Mouse (Mus musculus) E14TG2a.4 (cell line): ENCODE measurements at regions not wholly inside any gene's neighbourhood (a gene's known extent, or its start where the extent isn't known, plus 50 kb on each side); places are given as distances from the start of the nearest gene placed in this dataset.
"Not testable (repeated sequence)": the region's sequence is repeated elsewhere in the genome, so short reads cannot be mapped to it uniquely, and the experiment has no call there.

ENCODE experiments used
- H3K27me3 ChIP-seq: 2 replicates; pipeline ENCODE4 v1.6.1; 2014; ENCODE audit warnings: low read length, control low read depth; ENCODE audit not compliant: insufficient read depth
- H3K36me3 ChIP-seq: 2 replicates; pipeline ENCODE4 v1.6.1; 2014; ENCODE audit warnings: low read length, control low read depth; ENCODE audit not compliant: insufficient read depth
- H3K4me1 ChIP-seq: replicated peaks from 2 replicates; pipeline ENCODE4 v1.6.1; 2014; ENCODE audit warnings: low read depth, low read length, control low read depth
- H3K4me3 ChIP-seq: replicated peaks from 2 replicates; pipeline ENCODE4 v1.5.1; 2014; ENCODE audit warnings: mild to moderate bottlenecking, low read length
- H3K9me3 ChIP-seq: 2 replicates; pipeline ENCODE4 v1.6.1; 2014; ENCODE audit warnings: low read length, control low read depth
- CTCF ChIP-seq: conservative IDR thresholded peaks from 2 replicates; pipeline ENCODE4 v1.5.1; 2014; ENCODE audit warnings: low read length
- NANOG ChIP-seq: IDR thresholded peaks from 2 replicates; pipeline ENCODE4 v1.6.1; 2014; ENCODE audit warnings: borderline replicate concordance, low read length, mixed read lengths
- POU5F1 ChIP-seq: IDR thresholded peaks from 2 replicates; pipeline ENCODE4 v1.6.1; 2014; ENCODE audit warnings: low read length, borderline replicate concordance

GRCm38 (mm10) chr6:102780830-102781229 is 207.9 kb upstream of the Cntn3 start:
- no peaks in the 10 kb centered on the region for H3K9me3 ChIP-seq
- no peak overlapping the region for H3K4me3 ChIP-seq
- H3K36me3 ChIP-seq = no peaks in the 10 kb centered on the region
- H3K27me3 ChIP-seq = no peaks in the 10 kb centered on the region
- TF ChIP-seq CTCF = no peak
- TF ChIP-seq NANOG = no peak
- no peak for TF ChIP-seq POU5F1
- no peaks in the 10 kb centered on the region for H3K4me1 ChIP-seq

DNA sequence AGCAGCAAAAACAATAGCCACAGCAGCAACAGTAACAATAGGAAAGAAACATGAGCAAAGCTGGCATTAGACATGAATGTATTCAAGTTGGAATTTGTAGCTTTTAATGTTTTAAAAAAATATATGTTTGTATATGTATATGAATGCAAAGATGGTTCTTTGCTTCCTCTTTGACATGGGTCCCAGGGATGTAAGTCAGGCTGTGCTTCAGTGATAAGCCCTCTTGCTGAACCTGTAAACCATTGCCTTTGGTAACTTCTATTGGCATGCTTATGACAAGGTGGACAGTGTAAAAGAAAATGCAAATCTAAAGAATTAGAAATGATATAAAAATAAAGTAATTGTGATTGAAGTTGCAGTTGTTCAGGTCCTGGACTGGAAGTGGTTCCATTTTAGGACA is 201.7 kb upstream of the Cntn3 start:
- Histone ChIP-seq H3K36me3 (no peaks in the 10 kb centered on the region), H3K4me3 (no peak overlapping the region), H3K9me3 (no peaks in the 10 kb centered on the region; the same call in 1 of the 2 replicates), H3K4me1 (no peaks in the 10 kb centered on the region), H3K27me3 (no peaks in the 10 kb centered on the region)
- no peak for TF ChIP-seq CTCF
- no peak for TF ChIP-seq POU5F1
- no peak for TF ChIP-seq NANOG

DNA sequence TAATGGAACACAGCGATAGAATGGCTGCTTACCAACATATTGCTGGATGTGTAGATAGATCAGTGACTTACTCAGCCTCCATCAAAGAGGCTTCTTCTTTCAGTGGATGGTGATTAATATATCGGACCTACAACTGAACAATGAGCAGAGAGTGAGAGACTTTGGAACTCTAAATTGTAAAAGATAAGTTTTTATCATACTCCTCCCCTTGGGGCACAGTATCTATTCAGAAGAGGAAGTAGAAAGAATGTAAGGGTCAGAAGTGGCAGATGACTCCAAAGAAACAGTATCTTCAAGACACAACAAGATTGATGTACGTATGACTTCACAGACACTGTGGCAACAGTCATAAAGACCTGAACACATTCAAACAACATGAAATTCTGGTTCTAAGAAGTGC is 189.5 kb upstream of the Cntn3 start:
- no peak for TF ChIP-seq POU5F1
- no peak for TF ChIP-seq CTCF
- TF ChIP-seq NANOG = no peak
- H3K9me3 ChIP-seq = no peaks in the 10 kb centered on the region
- no peaks in the 10 kb centered on the region for H3K4me1 ChIP-seq
- H3K4me3 ChIP-seq = no peak overlapping the region
- H3K27me3 ChIP-seq = no peaks in the 10 kb centered on the region
- H3K36me3 ChIP-seq = no peaks in the 10 kb centered on the region

DNA sequence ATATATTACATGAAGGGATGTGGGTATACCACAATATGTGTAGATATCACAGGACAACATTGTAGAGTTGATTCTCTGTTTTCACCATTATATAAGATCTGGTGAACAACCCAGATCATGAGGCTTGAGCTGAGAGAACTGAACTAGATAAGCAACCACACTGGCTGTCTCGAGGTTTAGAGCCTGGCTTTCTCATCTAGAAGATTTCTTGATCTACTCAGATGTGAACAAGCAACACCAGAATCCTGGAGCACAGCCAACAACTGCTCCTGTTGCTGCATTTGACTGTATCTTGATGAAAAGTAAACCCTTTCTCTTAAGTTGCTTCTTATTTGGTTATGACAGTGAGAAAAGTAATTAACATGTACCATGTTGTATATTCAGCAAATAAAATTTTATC is 182.1 kb upstream of the Cntn3 start:
- Histone ChIP-seq H3K27me3 (no peaks in the 10 kb centered on the region), H3K36me3 (peaks cover 4% of the 10 kb centered on the region; the same call in 1 of the 2 replicates), H3K9me3 (peaks cover 18% of the 10 kb centered on the region), H3K4me3 (no peak overlapping the region), H3K4me1 (peaks cover 6% of the 10 kb centered on the region)
- TF ChIP-seq NANOG = no peak
- no peak for TF ChIP-seq CTCF
- TF ChIP-seq POU5F1 = no peak

GRCm38 (mm10) chr6:102750161-102750560 is 177.3 kb upstream of the Cntn3 start:
- Histone ChIP-seq H3K36me3 (peaks cover 30% of the 10 kb centered on the region), H3K4me1 (peaks cover 13% of the 10 kb centered on the region), H3K9me3 (peaks cover 64% of the 10 kb centered on the region)
- H3K27me3 ChIP-seq, H3K4me3 ChIP-seq: not testable (repeated sequence)

DNA sequence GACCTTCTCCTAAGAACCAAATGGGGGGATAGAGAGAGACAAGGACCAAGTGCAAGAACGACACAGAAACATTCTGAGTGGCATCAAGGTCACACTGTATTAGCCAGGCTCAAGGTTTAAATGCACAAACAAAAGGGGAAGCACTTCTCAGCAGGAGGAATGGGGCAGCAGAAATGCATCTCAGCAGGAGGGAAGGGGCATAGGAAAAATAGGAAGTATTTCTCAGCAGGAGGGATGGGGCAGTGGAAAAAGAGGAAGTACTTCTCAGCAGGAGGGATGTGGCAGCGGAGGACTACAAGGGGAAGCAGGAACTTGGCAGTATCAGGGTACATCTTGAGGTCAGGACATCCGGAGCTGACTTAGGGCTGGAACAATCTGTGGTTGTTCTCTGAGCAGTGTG is 173.5 kb upstream of the Cntn3 start:
- H3K9me3 ChIP-seq = peaks cover 60% of the 10 kb centered on the region
- H3K27me3 ChIP-seq, H3K4me1 ChIP-seq, H3K4me3 ChIP-seq: not testable (repeated sequence)
- TF ChIP-seq NANOG = peak; percentile 73; the same call in 1 of the 2 replicates
- H3K36me3 ChIP-seq = peaks cover 30% of the 10 kb centered on the region

DNA sequence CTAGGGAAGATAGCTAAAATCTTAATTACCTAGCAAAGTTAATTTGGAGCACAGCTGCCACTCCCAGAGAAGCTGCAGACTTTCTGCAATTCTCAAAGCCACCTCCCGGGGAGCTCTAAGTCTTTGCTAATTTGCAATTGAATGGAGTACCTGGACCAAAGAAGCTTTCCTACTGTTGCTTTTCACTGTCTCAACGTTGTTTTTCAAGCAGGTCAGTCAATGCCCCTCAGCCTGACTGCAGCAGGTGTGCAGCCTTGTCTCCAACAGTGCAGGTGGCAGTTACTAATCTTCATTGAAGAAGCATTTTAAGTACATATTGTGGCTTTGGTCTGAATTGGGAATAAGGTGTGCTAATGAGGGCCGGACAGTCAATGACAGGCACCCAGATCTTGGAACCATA is 164.3 kb upstream of the Cntn3 start:
- Histone ChIP-seq H3K4me1 (peaks cover 46% of the 10 kb centered on the region), H3K9me3 (peaks cover 17% of the 10 kb centered on the region)
- TF ChIP-seq NANOG (peak; percentile 51; the same call in 1 of the 2 replicates), POU5F1 (peak; percentile 78; the same call in 1 of the 2 replicates), CTCF (peak; percentile 28)
- H3K36me3 ChIP-seq, H3K27me3 ChIP-seq, H3K4me3 ChIP-seq: not testable (repeated sequence)

GRCm38 (mm10) chr6:102733751-102734150 is 160.8 kb upstream of the Cntn3 start:
- Histone ChIP-seq H3K27me3 (no peaks in the 10 kb centered on the region), H3K9me3 (peaks cover 17% of the 10 kb centered on the region), H3K36me3 (0 out of 2 replicates have a peak, but pooled peaks cover 3% of the 10 kb centered on the region), H3K4me3 (0 out of 2 replicates have a peak overlapping the region, but pooled peaks have one; percentile 1), H3K4me1 (peaks cover 42% of the 10 kb centered on the region)
- TF ChIP-seq POU5F1 (no peak; the same call in 1 of the 2 replicates), CTCF (no peak), NANOG (no peak)

GRCm38 (mm10) chr6:102731995-102732394 is 159.1 kb upstream of the Cntn3 start:
- TF ChIP-seq NANOG (no peak), POU5F1 (no peak), CTCF (no peak)
- Histone ChIP-seq H3K4me1 (peaks cover 28% of the 10 kb centered on the region), H3K4me3 (peak overlapping the region; percentile 53), H3K36me3 (0 out of 2 replicates have a peak, but pooled peaks cover 3% of the 10 kb centered on the region), H3K27me3 (no peaks in the 10 kb centered on the region), H3K9me3 (peaks cover 17% of the 10 kb centered on the region)
